Mouse (Mus musculus): Measurements from ENCODE around the gene Zbtb46. TPM values are rescaled to one million over a fixed set of nuclear protein-coding genes. Genes with fewer than 3 reads are reported as not detected.
A peak's percentile ranks its signal among the peaks of the same experiment; 100 is the strongest.

The Zbtb46 gene
- total RNA-seq, 2 experiments from 2014 or later, result 13.8 to 15.3 TPM

- no peak for DNase-seq (ENCODE audit: low spot score in 2 of 2)
Observed at GRCm38 (mm10) chr2:181370001-181370400, 89.2 kb downstream of the Zbtb46 start.

- DNase-seq (ENCODE audit: low spot score in 2 of 2), result no peak
Observed at GRCm38 (mm10) chr2:181365655-181366075, 93.6 kb downstream of the Zbtb46 start.

GRCm38 (mm10) chr2:181364860-181365596, 94.2 kb downstream of the Zbtb46 start, which contains the start of the genes Zgpat and Arfrp1:
Gene Zgpat, plus strand, starts transcription at chr2:181364928.
Gene Arfrp1, minus strand, starts transcription at chr2:181365404.
- DNase-seq (ENCODE audit: low spot score in 2 of 2), result peak; percentile 94 to 95

GRCm38 (mm10) chr2:181364487-181364859, 94.8 kb downstream of the Zbtb46 start:
- no peak for DNase-seq (ENCODE audit: low spot score in 2 of 2)

- no peak for DNase-seq (ENCODE audit: low spot score in 2 of 2)
Observed at GRCm38 (mm10) chr2:181363946-181364345, 95.3 kb downstream of the Zbtb46 start.

- DNase-seq (ENCODE audit: low spot score in 2 of 2), result no peak
Observed at GRCm38 (mm10) chr2:181356780-181357179, 102.4 kb downstream of the Zbtb46 start.

- DNase-seq (ENCODE audit: low spot score in 2 of 2), result no peak
Observed at GRCm38 (mm10) chr2:181342766-181343165, 116.5 kb downstream of the Zbtb46 start.

GRCm38 (mm10) chr2:181340426-181340825, 118.8 kb downstream of the Zbtb46 start:
- no peak for DNase-seq (ENCODE audit: low spot score in 2 of 2)

Other genes starting within 250 kb of the Zbtb46 start
- gene Srms, start 246.2 kb downstream of the Zbtb46 start, total RNA-seq (2021), result under 1 TPM; 0.33 to 0.46 TPM
- not detected for gene Fndc11, start 239.4 kb downstream of the Zbtb46 start, total RNA-seq (2021)
- 1 to 10 TPM; 2.7 to 3.2 TPM for gene Helz2, start 217.4 kb downstream of the Zbtb46 start, total RNA-seq (2021)
- gene Gmeb2, start 171.4 kb downstream of the Zbtb46 start, total RNA-seq (2021), result 10 to 100 TPM; 23.9 to 25.8 TPM
- 100 to 1,000 TPM; 647 to 666 TPM for gene Stmn3, start 144.9 kb downstream of the Zbtb46 start, total RNA-seq (2021)
- 10 to 100 TPM; 24.9 to 34.5 TPM for gene Rtel1, start 139.7 kb downstream of the Zbtb46 start, total RNA-seq (2021)
- gene Zgpat, start 94.5 kb downstream of the Zbtb46 start, total RNA-seq (2021), result 10 to 100 TPM; 66.0 to 67.6 TPM
- gene Arfrp1, start 94.0 kb downstream of the Zbtb46 start, total RNA-seq (2021), result 10 to 100 TPM; 43.9 to 48.5 TPM
- 10 to 100 TPM; 34.4 to 35.6 TPM for gene Lime1, start 79.3 kb downstream of the Zbtb46 start, total RNA-seq (2021)
- not detected for gene Abhd16b, start 33.8 kb upstream of the Zbtb46 start, total RNA-seq (2021)
- gene Tpd52l2, start 37.7 kb upstream of the Zbtb46 start, total RNA-seq (2021), result 10 to 100 TPM; 77.5 to 82.8 TPM
- gene Dnajc5, start 61.1 kb upstream of the Zbtb46 start, total RNA-seq (2021), result 100 to 1,000 TPM; 299 to 304 TPM
- 10 to 100 TPM; 51.5 to 70.2 TPM for gene Uckl1, start 125.5 kb upstream of the Zbtb46 start, total RNA-seq (2021)
- 10 to 100 TPM; 57.5 to 60.3 TPM for gene Prpf6, start 132.4 kb upstream of the Zbtb46 start, total RNA-seq (2021)
- 10 to 100 TPM; 70.4 to 77.9 TPM for gene Zfp512b, start 133.4 kb upstream of the Zbtb46 start, total RNA-seq (2021)
- gene Samd10, start 139.8 kb upstream of the Zbtb46 start, total RNA-seq (2021), result 10 to 100 TPM; 20.8 to 23.5 TPM
- gene Gm29797, start 197.6 kb upstream of the Zbtb46 start, total RNA-seq (2021), result under 1 TPM; 0.67 to 0.80 TPM
- 10 to 100 TPM; 14.2 to 14.3 TPM for gene Sox18, start 212.2 kb upstream of the Zbtb46 start, total RNA-seq (2021)
- gene Tcea2, start 220.9 kb upstream of the Zbtb46 start, total RNA-seq (2021), result 10 to 100 TPM; 58.3 to 59.3 TPM
- 10 to 100 TPM; 29.3 to 30.7 TPM for gene Rgs19, start 234.6 kb upstream of the Zbtb46 start, total RNA-seq (2021)
- not detected for gene Lkaaear1, start 239.0 kb upstream of the Zbtb46 start, total RNA-seq (2021)